Mouse (Mus musculus): ENCODE measurements around the gene Gapvd1.
"Not testable (repeated sequence)": the region's sequence is repeated elsewhere in the genome, so short reads cannot be mapped to it uniquely, and the experiment has no call there.

The Gapvd1 gene

GRCm38 (mm10) chr2:34754551-34755358 is at the start of gene Gapvd1:
Gapvd1 (minus strand) TSS chr2:34755232.
- no peak for DNase-seq (ENCODE audit: low spot score)

GRCm38 (mm10) chr2:34804815-34805214 is 49.8 kb upstream of the Gapvd1 start:
- DNase-seq (ENCODE audit: low spot score), result no peak

GRCm38 (mm10) chr2:34804172-34804571 is 49.1 kb upstream of the Gapvd1 start:
- no peak for DNase-seq (ENCODE audit: low spot score)

- DNase-seq (ENCODE audit: low spot score), result no peak
Measured at GRCm38 (mm10) chr2:34803746-34804145, 48.7 kb upstream of the Gapvd1 start.

GRCm38 (mm10) chr2:34802565-34803245 is 47.7 kb upstream of the Gapvd1 start:
- DNase-seq (ENCODE audit: low spot score), result peak; percentile 51

GRCm38 (mm10) chr2:34801516-34802482 is 46.8 kb upstream of the Gapvd1 start:
- peak; percentile 98 for DNase-seq (ENCODE audit: low spot score)

GRCm38 (mm10) chr2:34800371-34800770 is 45.3 kb upstream of the Gapvd1 start:
- no peak for DNase-seq (ENCODE audit: low spot score)

- peak; percentile 89 for DNase-seq (ENCODE audit: low spot score)
Measured at GRCm38 (mm10) chr2:34799357-34800256, 44.6 kb upstream of the Gapvd1 start, which contains the start of gene Rabepk. Rabepk (minus strand) TSS chr2:34799912.

- DNase-seq (ENCODE audit: low spot score), result no peak
Measured at GRCm38 (mm10) chr2:34795426-34795825, 40.4 kb upstream of the Gapvd1 start.

- no peak for DNase-seq (ENCODE audit: low spot score)
Measured at GRCm38 (mm10) chr2:34794511-34794910, 39.5 kb upstream of the Gapvd1 start.

GRCm38 (mm10) chr2:34792543-34792942 is 37.5 kb upstream of the Gapvd1 start:
- DNase-seq (ENCODE audit: low spot score), result not testable (repeated sequence)

- DNase-seq (ENCODE audit: low spot score), result no peak
Measured at GRCm38 (mm10) chr2:34790282-34790681, 35.2 kb upstream of the Gapvd1 start.

- DNase-seq (ENCODE audit: low spot score), result no peak
Measured at GRCm38 (mm10) chr2:34784085-34784484, 29.1 kb upstream of the Gapvd1 start.

- peak; percentile 56 for DNase-seq (ENCODE audit: low spot score)
Measured at GRCm38 (mm10) chr2:34783064-34784020, 28.3 kb upstream of the Gapvd1 start.

GRCm38 (mm10) chr2:34777237-34777868 is 22.3 kb upstream of the Gapvd1 start:
- no peak for DNase-seq (ENCODE audit: low spot score)

GRCm38 (mm10) chr2:34774493-34774892 is 19.5 kb upstream of the Gapvd1 start:
- DNase-seq (ENCODE audit: low spot score), result no peak

GRCm38 (mm10) chr2:34773673-34774072 is 18.6 kb upstream of the Gapvd1 start:
- no peak for DNase-seq (ENCODE audit: low spot score)

GRCm38 (mm10) chr2:34772252-34773235 is 17.5 kb upstream of the Gapvd1 start:
- DNase-seq (ENCODE audit: low spot score), result peak; percentile 70
